Mouse (Mus musculus): ENCODE measurements around the gene Mtmr4.

Gene Mtmr4

GRCm38 (mm10) chr11:87587211-87587874 is 4.6 kb upstream of the Mtmr4 start:
- Histone ChIP-seq H3K9me3 (ENCODE audit: low read length) (no peaks in the 10 kb centered on the region), H3K4me1 (replicated peaks; ENCODE audit: low read depth, low read length) (peaks cover 36% of the 10 kb centered on the region), H3K27me3 (ENCODE audit: insufficient read depth, low read length) (peaks cover 16% of the 10 kb centered on the region), H3K4me3 (replicated peaks; ENCODE audit: low read length) (no peak overlapping the region), H3K36me3 (ENCODE audit: insufficient read depth, low read length) (no peaks in the 10 kb centered on the region)
- no peak for TF ChIP-seq CTCF (conservative IDR thresholded peaks at IDR 0.05; ENCODE audit: low read length)
- no peak for TF ChIP-seq NANOG (IDR thresholded peaks at IDR 0.05; ENCODE audit: borderline replicate concordance, low read length)
- no peak for TF ChIP-seq POU5F1 (IDR thresholded peaks at IDR 0.05; ENCODE audit: borderline replicate concordance, low read length)

GRCm38 (mm10) chr11:87589605-87590004 is 2.4 kb upstream of the Mtmr4 start:
- Histone ChIP-seq H3K4me3 (replicated peaks; ENCODE audit: low read length) (no peak overlapping the region; the same call in 1 of the 2 replicates), H3K9me3 (ENCODE audit: low read length) (no peaks in the 10 kb centered on the region), H3K36me3 (ENCODE audit: insufficient read depth, low read length) (peaks cover 10% of the 10 kb centered on the region), H3K27me3 (ENCODE audit: insufficient read depth, low read length) (0 out of 2 replicates have a peak, but pooled peaks cover 2% of the 10 kb centered on the region), H3K4me1 (replicated peaks; ENCODE audit: low read depth, low read length) (peaks cover 52% of the 10 kb centered on the region)
- TF ChIP-seq POU5F1 (IDR thresholded peaks at IDR 0.05; ENCODE audit: borderline replicate concordance, low read length) (no peak), CTCF (conservative IDR thresholded peaks at IDR 0.05; ENCODE audit: low read length) (no peak), NANOG (IDR thresholded peaks at IDR 0.05; ENCODE audit: borderline replicate concordance, low read length) (no peak)

DNA sequence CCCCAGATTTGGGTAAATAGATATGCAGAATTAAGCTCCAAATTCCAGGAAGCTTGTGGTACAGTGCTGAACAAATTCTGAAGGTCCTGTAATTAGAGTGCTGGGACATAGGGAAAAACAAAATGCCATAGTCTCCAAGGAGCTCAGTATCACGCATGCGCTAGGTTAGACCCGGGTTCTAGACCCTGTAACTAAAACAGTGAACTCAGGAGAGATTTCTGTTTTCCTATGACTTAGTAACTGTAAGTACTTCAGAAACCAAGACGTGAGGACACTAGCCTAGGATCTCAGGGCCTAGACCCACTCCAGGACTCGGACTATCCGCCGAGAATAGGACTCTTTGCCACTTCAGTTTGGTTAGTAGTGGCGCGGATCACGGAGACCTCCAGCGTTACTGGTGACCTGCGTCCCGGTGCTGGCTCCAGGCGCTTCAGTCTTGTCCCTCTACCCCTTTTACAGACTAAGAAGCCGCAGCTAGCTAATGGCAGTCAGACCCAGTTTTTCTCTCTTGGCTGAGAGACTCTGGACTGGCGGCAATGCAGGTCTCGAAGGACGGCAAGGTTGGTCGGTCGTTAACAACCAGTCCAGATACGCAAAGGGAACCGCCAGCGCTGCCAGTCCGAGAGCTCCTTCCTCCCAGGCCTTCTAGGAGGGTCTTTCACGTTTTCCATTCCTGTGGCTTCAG is 979 bp upstream of the Mtmr4 start:
- TF ChIP-seq NANOG (IDR thresholded peaks at IDR 0.05; ENCODE audit: borderline replicate concordance, low read length) (no peak), CTCF (conservative IDR thresholded peaks at IDR 0.05; ENCODE audit: low read length) (no peak)
- no peaks in the 10 kb centered on the region for H3K9me3 ChIP-seq (ENCODE audit: low read length)
- peaks cover 61% of the 10 kb centered on the region for H3K4me1 ChIP-seq (replicated peaks; ENCODE audit: low read depth, low read length)
- H3K4me3 ChIP-seq (replicated peaks; ENCODE audit: low read length): peak overlapping the region; percentile 92
- H3K27me3 ChIP-seq (ENCODE audit: insufficient read depth, low read length): no peaks in the 10 kb centered on the region
- H3K36me3 ChIP-seq (ENCODE audit: insufficient read depth, low read length): peaks cover 12% of the 10 kb centered on the region

DNA sequence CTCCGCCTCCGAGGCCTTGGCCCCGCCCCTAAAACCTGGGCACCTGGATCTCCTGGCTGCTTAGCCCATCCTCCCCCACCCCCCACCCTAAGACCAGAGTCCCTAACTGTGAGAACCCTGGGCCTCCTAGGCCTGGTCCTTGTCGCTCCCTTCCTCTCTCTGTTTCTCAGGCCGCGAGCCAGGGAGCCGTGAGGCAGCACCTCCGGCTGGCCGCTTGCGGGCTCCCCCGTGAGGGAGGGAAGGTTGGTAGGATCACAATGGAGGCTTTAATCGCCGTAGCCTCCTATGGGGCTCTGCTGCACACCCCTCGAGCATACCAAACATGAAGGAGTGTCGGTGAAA is 363 bp downstream of the Mtmr4 start:
- Histone ChIP-seq H3K4me3 (replicated peaks; ENCODE audit: low read length) (peak overlapping the region; percentile 93), H3K36me3 (ENCODE audit: insufficient read depth, low read length) (peaks cover 19% of the 10 kb centered on the region), H3K9me3 (ENCODE audit: low read length) (no peaks in the 10 kb centered on the region), H3K4me1 (replicated peaks; ENCODE audit: low read depth, low read length) (peaks cover 74% of the 10 kb centered on the region), H3K27me3 (ENCODE audit: insufficient read depth, low read length) (no peaks in the 10 kb centered on the region)
- TF ChIP-seq CTCF (conservative IDR thresholded peaks at IDR 0.05; ENCODE audit: low read length): no peak
- no peak for TF ChIP-seq NANOG (IDR thresholded peaks at IDR 0.05; ENCODE audit: borderline replicate concordance, low read length)
- no peak for TF ChIP-seq POU5F1 (IDR thresholded peaks at IDR 0.05; ENCODE audit: borderline replicate concordance, low read length)

DNA sequence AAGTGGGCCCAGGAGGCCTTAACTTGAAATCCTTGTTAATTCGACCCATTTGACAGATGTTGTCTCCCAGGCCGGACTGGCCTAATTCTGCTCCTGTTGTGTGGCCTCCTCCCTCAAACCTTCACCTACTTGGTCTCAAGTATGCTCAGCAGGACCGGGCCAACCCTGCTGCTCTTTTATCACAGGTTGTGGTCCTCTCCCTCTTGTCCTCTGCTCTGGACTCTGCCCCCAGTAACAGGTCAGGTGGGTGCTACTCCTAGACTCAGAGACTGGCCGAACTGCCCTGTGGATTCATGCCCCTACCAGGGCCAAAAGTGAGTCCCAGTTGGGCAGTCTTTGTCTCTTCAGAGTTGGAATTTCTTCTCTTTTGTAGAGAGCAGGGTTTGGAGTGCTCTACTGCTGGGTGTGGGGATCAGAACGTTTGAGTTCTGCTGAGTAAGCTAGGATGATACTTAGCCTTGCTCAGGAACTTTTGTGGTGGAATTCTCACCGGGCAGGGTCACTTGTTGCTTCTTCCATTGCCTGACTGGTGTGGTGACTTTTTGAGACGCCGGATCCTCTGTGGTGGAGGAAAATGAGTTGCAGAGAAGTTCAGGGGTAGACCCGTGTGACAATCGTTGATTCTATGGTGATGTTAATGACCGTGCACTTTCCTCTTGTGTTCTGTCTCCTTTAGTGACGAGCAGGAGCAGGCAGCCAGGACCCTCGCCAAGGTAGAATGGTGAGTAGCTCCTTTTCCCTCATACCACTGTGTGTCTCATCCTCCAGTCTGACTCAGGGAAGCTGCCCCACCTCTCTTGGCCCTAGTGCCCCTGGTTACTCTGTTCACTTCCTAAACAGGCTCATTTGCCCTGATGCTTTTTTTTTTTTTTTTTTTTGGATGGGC is 994 bp downstream of the Mtmr4 start:
- peaks cover 25% of the 10 kb centered on the region for H3K36me3 ChIP-seq (ENCODE audit: insufficient read depth, low read length)
- peaks cover 76% of the 10 kb centered on the region for H3K4me1 ChIP-seq (replicated peaks; ENCODE audit: low read depth, low read length)
- peak overlapping the region; percentile 93 for H3K4me3 ChIP-seq (replicated peaks; ENCODE audit: low read length)
- H3K9me3 ChIP-seq (ENCODE audit: low read length): no peaks in the 10 kb centered on the region
- TF ChIP-seq NANOG (IDR thresholded peaks at IDR 0.05; ENCODE audit: borderline replicate concordance, low read length) (no peak), POU5F1 (IDR thresholded peaks at IDR 0.05; ENCODE audit: borderline replicate concordance, low read length) (no peak)
- H3K27me3 ChIP-seq (ENCODE audit: insufficient read depth, low read length): no peaks in the 10 kb centered on the region

- H3K4me3 ChIP-seq (replicated peaks; ENCODE audit: low read length): peak overlapping the region; percentile 89
- peaks cover 49% of the 10 kb centered on the region for H3K36me3 ChIP-seq (ENCODE audit: insufficient read depth, low read length)
- peaks cover 68% of the 10 kb centered on the region for H3K4me1 ChIP-seq (replicated peaks; ENCODE audit: low read depth, low read length)
- H3K27me3 ChIP-seq (ENCODE audit: insufficient read depth, low read length): no peaks in the 10 kb centered on the region
- no peaks in the 10 kb centered on the region for H3K9me3 ChIP-seq (ENCODE audit: low read length)
- no peak for TF ChIP-seq POU5F1 (IDR thresholded peaks at IDR 0.05; ENCODE audit: borderline replicate concordance, low read length)
- TF ChIP-seq CTCF (conservative IDR thresholded peaks at IDR 0.05; ENCODE audit: low read length): no peak
- TF ChIP-seq NANOG (IDR thresholded peaks at IDR 0.05; ENCODE audit: borderline replicate concordance, low read length): no peak
Measured at GRCm38 (mm10) chr11:87595327-87595841, 3.4 kb downstream of the Mtmr4 start.

DNA sequence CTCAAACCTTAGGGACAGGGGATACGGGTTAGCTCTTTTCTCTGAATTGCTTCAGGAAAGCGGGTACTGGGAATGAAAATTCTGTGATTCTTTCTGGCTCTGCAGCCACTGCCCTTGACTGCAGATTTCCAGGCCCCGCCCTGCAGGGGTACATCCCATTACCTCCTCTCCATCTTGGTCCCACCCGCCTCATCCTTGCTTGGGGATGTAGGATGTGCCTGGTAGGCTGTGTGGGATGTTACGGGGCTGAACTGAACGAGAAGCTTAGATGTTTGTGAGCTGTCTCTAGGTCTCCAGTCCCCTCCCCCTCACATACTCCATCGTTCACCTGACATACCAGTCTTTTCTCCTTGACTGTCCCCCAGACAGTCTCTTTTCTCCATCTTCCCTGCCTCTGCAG is 4.0 kb downstream of the Mtmr4 start:
- H3K36me3 ChIP-seq (ENCODE audit: insufficient read depth, low read length): peaks cover 55% of the 10 kb centered on the region
- TF ChIP-seq CTCF (conservative IDR thresholded peaks at IDR 0.05; ENCODE audit: low read length) (no peak), NANOG (IDR thresholded peaks at IDR 0.05; ENCODE audit: borderline replicate concordance, low read length) (no peak), POU5F1 (IDR thresholded peaks at IDR 0.05; ENCODE audit: borderline replicate concordance, low read length) (no peak)
- peak overlapping the region; percentile 89 for H3K4me3 ChIP-seq (replicated peaks; ENCODE audit: low read length)
- peaks cover 65% of the 10 kb centered on the region for H3K4me1 ChIP-seq (replicated peaks; ENCODE audit: low read depth, low read length)
- no peaks in the 10 kb centered on the region for H3K9me3 ChIP-seq (ENCODE audit: low read length)
- no peaks in the 10 kb centered on the region for H3K27me3 ChIP-seq (ENCODE audit: insufficient read depth, low read length)

DNA sequence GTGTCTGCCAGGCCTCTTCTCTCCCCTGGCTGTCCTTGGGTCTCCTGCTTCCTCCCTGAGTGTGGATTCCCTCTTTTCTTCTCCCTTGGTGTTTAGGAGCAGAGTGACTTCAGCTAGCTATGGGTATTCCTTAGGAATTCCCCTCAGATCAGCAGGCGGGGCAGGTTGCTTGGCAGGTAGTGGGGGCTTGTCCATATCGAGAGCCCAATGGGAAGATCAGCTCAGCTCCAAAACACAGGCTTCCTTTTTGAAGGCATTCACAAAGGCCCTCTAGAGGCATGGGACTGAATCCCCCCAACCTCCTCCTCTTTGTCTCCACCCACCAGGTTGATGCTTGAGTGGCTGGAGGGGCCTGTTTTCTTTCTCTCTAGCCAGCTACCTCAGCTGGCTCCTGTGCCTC is 4.5 kb downstream of the Mtmr4 start:
- no peaks in the 10 kb centered on the region for H3K27me3 ChIP-seq (ENCODE audit: insufficient read depth, low read length)
- peaks cover 65% of the 10 kb centered on the region for H3K4me1 ChIP-seq (replicated peaks; ENCODE audit: low read depth, low read length)
- H3K36me3 ChIP-seq (ENCODE audit: insufficient read depth, low read length): peaks cover 60% of the 10 kb centered on the region
- H3K4me3 ChIP-seq (replicated peaks; ENCODE audit: low read length): peak overlapping the region; percentile 89
- TF ChIP-seq POU5F1 (IDR thresholded peaks at IDR 0.05; ENCODE audit: borderline replicate concordance, low read length) (no peak), NANOG (IDR thresholded peaks at IDR 0.05; ENCODE audit: borderline replicate concordance, low read length) (no peak)
- no peaks in the 10 kb centered on the region for H3K9me3 ChIP-seq (ENCODE audit: low read length)

Data from E14TG2a.4 (cell line).